Mouse (Mus musculus) left cerebral cortex, postnatal 14 days (tissue): ENCODE data around the gene Synj2. TPM values are rescaled to one million over a fixed set of nuclear protein-coding genes. Genes with fewer than 3 reads are reported as not detected.

Source experiments
- DNase-seq, 2 experiments: peaks; one replicate each; pipeline ENCODE4 v3.0.0; 2021 to 2022; ENCODE audit warnings: low spot score in 2 of 2, mixed read lengths in 1 of 2
- intact Hi-C: fragments of 180-260 bp; cut with DNase I; formaldehyde crosslinking; loops from one replicate; pipeline ENCODE4 v1.15.1; 2025
- total RNA-seq, 2 experiments: library from RNA; stranded (reverse); gene quantifications; 2 replicates each; pipeline ENCODE4 v1.2.3; 2021

Gene Synj2
- total RNA-seq, 2 experiments from 2014 or later: 60.1 to 64.4 TPM

DNA sequence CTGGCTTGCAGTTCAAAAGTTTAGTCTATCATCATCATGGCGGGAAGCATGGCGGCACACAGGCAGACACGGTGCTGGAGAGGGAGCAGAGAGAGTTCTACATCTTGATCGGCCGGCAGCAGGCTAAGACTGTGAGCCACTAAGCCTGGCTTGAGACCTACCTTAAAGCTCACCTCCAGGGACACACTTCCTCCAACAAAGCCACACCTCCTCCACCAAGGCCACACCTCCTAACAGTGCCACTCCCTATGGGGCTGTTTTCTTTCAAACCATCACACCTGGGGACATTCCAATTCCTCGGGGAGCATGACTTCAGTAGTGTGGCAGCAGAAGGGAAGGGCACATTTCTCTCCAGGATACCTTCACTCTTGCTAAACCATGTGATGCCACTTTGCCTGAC, 27.5 kb downstream of the Synj2 start:
- no peak for DNase-seq

DNA sequence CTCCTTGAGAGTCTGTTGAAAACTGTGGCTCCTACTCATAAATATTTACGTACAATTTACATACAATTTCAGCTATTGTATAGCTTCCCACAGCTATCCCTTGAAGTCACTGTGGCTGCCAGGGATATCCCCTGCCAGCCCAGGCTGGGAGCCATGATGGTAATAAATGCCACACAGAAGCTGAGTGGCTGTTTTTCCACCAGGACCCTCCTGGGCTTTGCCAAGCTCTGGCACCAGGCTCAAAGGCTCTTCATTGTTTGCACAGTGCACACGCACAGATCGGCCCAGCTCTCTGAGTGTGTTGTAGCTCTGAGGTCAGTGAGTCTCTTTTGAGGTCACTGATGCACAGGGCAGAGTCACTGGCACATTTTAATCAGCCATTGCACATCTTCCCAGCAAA, 28.2 kb downstream of the Synj2 start:
- DNase-seq: no peak
- intact Hi-C loops: no loop called here

More for the DNA sequence above, 27.5 kb downstream of the Synj2 start:
- intact Hi-C loops: no loop called here

DNA sequence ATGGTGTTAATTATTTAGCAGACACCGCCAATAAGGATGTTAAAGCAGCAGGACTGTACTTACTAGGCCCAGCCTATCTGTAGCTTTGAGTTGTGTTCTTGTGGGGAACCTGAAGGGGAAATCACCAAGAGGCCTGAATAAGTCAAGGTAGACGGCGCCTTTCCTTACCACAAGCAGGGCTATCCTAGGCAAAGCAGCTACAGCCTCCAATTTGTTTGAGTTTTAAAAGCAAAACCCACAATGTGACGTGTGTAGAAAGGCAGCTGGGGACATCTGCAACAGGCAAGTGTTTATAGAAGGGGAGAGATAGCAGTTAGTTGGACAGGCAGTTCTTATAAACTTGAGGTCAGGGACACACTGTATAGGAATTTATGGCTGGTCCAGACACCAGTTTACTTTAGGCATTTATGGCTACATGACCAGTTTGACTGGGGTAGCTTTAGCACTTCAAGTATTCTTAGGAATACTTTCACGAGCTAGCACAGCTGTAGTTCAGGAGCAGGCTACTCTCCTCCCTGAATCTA, 29.3 kb downstream of the Synj2 start:
- no peak for DNase-seq
- intact Hi-C loops: no loop called here

DNA sequence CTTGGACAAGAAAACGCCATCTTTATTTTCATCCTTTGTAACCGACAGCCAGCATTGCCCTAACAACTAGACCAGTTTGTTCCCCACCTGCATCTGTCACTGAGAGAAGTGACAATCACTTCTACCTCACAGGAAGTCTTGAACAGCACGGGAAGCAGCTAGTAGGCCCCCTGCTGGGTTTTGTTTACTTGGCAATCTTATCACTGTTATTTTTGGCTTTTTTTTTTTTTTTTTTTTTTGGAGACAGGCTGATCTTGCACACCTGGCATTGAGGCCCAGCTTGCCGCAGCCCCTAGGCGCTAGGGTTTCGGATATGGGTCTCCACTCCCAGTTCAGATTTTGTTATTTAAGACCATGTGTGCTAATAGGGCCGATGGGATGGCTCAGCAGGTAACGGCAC, 32.5 kb downstream of the Synj2 start:
- intact Hi-C loops: no loop called here
- DNase-seq: no peak

DNA sequence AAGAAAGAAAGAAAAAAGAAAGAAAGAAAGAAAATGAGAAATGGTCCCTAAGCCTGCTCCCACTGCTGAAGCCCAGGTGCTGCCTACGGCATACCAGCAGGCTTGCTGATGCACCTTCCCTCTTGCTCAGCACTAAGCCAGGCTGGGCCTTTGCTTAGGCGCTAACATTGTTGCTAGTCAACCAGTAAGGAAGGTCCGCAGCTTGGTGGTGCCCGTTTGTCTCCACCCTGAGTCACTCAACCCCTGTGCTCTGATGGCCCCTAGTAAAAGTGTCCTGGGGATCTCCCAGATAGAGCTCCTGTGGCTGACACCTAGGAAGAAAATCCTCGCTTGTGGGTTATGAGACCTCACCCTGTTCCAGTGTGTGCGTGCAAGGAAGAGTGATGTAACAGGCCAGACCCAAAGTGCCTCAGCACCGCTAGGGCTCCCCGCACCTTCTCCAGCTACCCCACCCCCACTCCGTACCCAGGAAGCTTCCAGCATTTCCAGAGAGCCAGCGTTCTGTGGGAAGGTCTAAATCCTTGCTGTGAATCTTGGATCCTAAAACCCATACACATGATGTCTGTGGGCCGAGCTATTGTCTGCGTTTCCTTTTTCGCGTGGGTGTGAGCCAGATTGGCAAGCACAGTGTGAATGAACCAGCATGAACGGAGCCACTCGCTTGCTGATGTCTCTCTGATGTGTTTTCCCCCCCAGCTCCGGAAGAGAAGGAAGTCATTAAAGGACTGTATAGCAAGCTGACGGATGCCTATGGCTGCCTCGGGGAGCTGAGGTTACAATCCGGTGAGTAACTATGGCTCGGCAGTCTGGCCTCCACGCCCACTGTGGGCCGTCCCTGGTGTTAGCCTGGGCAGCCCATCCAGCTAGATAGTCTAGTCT, 34.3 kb downstream of the Synj2 start:
- peak; percentile 81 to 92 for DNase-seq
- intact Hi-C loops: no loop called here

DNA sequence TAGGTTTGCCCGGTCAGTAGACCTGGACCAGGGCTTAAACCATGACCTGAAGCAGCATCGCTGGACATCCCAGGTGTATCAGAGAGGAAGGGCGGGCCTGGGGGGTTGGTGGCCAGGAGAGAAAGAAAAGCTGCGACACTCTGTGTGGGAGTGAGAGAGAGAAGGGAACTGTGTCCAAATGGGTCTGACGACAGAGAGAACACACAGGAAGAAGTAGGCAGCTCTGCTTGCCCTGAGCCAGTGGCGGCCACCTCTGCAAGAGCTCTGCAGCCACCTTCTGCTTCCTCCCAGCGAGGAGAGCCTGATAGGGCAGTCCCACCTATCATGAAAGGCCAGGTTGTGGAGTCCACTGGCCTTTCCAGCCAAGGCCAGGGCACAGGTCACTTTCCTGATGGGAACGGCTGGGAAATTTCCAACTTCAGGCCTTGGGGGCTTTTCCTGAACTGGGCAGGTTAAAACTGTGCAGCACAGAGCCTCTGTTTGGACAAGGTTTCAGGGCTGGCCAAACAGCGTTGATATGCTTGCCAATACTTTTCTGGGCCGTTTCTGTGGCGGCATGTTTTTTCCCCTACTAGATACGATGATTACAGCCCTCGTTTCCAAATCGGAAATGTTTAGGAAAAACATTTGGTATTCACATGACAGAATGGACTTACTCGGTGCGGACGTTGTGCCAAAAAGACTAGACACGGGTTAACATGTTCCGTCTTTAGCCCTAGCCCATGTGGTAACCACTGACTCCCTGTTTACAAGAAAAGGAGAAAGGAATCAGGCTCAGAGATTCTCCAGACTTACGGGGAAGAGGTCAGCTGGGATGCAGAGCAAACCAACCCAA, 35.4 kb downstream of the Synj2 start:
- intact Hi-C loops: loop anchor here (2.0 kb wide), 1 partner anchor 28 kb away; no protein-coding TSS in a partner anchor
- DNase-seq: peak in 1 of 2 experiments; percentile 49

DNA sequence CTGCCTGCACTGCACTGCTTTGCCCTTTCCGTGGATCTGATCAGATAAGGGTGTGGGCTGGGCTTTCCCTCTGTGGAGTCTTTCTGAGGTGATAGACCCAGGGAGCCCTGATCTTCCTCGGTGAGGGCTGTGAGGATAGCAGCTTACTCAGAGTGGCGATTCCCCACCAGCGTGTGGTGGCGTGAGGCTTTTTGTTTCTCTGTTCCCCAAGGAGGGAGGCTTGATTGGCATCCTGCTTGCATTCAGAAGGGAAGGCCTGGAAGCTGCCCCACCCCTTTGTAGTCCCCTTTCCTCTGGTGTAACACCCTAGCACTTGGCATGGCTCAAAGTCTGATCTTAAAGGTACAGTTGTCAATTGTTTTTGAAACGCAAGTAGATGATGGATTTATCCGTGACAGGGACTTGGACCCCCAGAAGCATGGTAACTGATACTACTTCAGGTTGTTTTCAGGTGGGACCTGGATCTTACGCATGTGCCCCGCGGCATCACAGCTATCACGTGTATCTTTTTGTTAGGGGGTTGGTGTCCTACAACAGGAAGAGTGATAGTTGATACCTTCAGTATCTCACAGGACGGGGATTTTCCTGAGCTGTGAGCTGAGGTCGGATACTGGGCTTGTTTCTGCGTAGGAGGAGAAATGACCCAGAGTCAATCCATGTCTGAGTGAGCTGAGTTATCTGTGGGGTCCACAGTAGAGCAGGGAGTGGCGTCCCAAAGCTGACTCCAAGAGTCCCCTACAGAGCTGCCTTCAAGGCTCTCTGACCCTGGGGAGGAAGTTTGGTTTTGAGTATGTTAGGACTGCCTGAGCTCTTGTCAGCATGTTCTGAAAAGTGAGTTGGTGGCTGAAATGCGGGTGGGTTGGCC, 36.2 kb downstream of the Synj2 start:
- intact Hi-C loops: loop anchor here (2.0 kb wide), 1 partner anchor 28 kb away; no protein-coding TSS in a partner anchor
- no peak for DNase-seq

DNA sequence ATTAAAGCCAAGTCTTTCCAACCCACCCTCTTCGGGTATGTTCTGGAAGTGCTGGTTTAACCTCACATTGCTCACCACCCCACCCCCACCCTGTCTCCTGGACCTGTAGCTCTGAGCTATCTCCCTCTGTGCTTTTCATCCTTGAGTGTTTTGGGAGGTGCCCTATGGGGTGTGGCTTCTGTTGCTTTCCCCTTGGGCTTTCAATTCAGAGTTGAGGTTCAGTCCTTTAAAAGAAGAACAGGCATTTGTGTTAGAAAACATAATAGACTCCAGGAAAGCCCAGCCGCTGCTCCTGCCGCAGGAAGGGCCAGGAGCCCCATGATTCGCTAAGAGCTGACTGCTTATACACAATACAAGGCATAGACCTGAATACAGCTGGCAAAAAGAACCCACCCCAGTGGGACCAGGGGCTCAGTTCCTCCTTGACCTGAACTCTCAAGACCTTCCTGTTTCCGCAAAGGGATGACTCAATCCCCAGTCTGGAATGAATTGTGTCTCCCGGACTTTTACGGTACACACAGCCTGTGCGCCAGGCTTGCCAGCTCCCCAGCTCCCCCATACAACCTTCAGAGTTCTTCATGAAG, 36.9 kb downstream of the Synj2 start:
- no peak for DNase-seq
- intact Hi-C loops: loop anchor here (2.0 kb wide), 1 partner anchor 27 kb away; no protein-coding TSS in a partner anchor

DNA sequence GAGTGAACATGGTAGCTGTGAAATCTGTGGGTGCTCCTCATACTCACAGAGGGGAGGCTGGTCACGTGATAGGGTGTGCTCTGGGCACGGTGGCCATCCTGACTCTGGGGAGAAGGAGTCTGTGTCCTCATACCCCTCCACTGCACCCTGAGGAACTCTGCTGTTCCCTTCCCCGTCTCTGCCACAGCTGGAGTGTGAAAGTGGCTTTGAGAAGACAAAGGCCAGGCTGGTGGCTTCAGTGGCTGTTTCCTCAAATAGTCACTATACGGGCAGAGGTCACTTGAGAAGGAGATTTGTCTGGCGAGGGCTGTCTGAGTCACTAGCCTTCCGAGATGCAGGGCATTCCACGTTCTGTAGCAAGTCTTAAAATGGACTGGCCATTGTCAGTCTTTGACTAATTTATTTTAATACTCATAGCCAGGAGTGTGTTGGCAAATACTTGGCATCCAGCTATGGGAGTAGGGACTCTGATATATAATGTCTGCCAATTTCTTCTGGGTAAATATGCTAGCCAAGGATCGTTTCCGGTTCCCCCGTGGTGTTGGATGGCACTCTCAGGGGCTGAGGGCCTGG, 37.5 kb downstream of the Synj2 start:
- intact Hi-C loops: no loop called here
- DNase-seq: no peak

DNA sequence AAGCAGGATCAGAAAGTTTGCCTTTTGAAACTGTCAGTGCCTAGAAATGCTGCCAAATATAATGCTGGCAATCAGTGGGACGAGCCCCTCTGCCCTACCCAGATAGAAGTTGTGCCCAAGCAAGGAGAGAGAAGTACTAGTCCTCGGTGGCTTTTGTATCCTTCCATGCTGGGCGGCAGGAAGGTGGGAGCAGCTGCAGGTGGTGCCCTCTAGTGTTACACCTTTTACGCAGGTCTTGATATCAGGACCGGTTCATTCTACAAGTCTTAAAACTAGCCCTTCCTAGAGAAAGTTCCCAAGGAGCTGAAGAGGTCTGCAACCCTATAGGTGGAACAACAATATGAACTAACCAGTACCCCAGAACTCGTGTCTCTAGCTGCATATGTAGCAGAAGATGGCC, 39.8 kb downstream of the Synj2 start:
- intact Hi-C loops: no loop called here

DNA sequence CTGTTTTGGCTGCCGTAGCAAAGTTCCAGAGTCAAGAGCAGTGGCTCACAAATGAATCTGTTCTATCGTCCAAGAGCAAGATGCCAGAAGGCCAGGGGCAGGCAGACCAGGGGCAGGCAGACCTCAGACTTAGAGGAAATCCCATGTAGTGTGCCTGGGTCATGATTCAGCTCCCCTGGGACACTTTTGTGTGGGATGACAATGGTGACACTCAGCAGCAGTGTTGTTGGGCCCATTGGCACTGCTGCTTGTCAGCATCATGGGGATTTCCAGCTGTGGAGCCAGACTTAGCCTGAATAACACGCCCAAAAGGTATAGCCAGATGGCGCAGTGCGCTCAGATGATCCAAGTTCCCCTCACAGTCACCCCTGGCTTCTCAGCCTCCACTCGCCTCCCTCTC, 42.1 kb downstream of the Synj2 start:
- DNase-seq: no peak
- intact Hi-C loops: no loop called here

More for the DNA sequence above, 39.8 kb downstream of the Synj2 start:
- no peak for DNase-seq

DNA sequence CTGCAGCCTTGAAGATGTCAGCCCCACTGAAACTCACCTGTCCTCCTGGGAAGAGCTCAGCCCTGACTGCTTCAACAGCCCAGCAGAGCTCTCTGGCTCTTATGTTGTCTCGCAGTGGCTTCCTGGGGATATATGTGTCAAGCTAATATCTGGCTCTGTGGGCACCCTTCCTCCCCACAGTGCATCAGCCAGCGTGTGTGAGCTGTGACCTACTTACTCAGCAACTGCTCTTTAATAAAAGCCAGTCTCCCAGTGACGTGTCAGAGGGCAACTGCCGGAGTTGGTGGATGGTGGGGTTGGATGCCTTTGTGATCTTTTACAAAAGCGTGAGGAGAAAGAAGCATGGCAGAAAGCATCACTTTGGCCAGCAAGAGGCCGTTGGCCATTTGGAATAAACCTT, 42.8 kb downstream of the Synj2 start:
- no peak for DNase-seq

DNA sequence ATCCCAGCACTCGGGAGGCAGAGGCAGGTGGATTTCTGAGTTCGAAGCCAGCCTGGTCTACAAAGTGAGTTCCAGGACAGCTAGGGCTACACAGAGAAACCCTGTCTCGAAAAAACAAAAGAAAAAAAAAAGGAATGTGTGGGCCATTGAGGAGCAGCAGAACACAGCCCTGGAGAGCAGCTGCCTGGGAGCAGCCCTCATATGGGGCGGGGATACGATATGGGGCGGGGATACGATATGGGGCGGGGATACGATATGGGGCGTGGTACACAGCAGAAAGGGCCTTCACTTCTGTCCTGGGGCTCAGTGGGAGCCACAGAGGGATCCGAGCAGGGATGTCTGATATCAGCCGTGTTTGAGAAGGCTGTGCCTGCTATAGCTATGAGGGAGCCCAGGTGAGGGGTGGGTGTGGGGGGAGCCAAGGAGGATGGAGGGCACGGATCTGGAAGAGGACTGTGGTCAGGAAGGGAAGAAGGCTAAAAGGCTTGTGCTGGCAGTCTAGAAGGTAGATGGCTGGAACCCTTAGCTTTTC, 43.7 kb downstream of the Synj2 start:
- intact Hi-C loops: no loop called here
- no peak for DNase-seq

More for the DNA sequence above, 42.8 kb downstream of the Synj2 start:
- intact Hi-C loops: no loop called here

DNA sequence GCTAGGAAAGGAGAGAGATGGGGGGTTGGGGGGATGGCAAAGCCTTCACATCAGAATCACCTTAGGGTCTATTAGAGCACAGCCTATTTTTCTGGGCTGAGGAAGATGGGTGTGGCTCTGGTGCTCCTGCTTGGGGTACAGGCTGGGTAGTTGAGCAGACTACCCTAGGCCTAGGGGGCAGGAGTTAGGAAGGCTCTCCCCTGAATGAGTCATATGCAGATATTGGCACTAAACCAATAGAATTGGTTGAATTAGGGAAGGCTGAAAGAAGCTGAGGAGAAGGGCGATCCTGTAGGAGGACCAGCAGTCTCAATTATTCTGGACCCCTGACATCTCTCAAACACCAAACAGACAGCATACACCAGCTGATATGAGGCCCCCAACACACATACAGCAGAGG, 44.2 kb downstream of the Synj2 start:
- no peak for DNase-seq
- intact Hi-C loops: no loop called here

DNA sequence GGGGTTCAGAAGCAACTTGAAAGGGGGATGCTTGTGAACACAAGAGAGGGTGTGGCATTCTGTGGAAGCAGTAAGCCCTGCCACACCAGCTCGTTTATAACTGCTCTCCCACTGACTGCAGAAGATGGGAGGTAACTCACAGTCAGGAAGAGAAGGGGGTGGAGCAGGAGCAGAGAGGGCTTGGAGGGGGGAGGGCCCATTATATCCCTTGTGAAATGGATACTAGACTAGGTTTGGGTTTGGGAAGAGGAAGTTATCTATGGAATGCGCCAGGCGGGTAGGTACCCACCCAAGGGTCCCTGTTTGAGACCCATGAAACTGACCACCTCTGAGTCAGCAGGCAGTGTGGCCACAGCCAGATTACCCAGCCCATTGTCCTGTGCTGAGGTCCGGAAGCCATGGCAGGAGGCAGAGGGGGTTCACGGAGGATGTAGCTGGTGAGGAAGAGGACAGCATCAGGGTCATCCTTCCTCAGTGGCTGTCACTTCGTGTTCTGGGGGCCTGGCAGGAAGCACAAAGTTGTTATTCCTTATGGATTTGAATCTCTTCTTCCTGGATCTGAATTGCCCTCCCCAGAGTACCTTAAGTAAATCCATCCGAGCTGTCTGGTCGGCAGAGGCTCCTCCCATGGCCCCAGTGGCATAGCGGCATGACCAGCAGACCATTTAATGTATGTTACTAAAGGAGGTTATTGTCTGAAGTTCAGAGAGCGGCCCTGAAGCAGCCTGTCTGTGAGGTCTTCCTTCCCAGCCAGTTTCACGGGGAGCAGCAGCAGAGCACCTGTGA, 46.4 kb downstream of the Synj2 start:
- DNase-seq: no peak
- intact Hi-C loops: no loop called here

DNA sequence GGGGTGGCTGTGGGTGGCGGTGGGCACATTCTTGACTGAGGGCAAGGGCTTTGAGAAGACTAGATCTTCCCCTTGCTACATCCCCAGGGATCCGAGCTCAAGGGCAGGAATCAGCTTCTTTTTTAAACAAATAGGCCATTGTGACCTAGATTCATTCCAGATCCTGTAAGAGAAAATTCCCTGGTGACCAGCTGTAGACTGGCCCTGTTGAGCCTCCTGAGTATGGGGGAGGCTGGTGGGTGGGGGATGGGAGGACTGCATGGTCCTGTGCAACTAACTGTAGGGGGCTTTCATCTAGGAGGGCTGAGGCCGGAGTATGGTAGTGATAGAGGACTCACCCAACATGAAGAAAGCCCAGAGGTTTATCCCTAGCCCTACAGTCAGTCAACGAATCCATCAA, 47.0 kb downstream of the Synj2 start:
- intact Hi-C loops: no loop called here
- no peak for DNase-seq

DNA sequence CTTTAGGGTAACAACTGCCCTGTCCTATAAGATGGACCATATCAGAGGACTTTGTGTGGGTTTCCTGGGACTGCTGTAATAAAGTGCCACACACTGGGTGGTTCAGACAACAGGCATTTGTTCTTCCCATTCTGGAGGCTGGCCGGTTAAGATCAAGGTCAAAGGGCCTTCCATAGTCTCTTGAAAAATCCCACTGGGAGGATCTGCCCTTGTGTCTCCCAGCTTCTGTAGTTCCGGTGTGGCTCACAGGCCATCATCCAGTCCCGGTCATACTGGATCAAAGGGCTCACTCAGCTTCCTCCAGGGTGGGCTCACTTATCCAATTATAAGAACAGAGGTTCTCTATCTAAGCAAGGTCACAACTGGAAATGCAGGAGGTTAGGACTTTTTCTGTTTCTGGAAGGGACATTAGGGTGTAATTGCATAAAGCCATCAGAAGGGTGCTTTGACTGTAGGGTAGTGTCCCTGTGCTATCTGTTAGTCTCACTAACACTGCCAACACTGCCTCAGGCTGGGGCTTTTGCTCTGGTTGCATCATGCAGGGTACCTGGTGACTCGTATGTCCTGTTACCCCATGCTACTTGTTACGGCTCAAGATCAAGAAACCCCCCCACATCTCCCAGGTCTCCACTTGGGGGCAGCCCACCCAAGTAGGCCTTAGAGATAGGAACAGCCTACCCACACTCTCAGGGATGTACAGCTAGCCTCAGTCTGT, 51.9 kb downstream of the Synj2 start:
- intact Hi-C loops: no loop called here
- DNase-seq: no peak
